Mouse (Mus musculus): ENCODE data around the gene Stag3.

The Stag3 gene

GRCm38 (mm10) chr5:138268980-138269379, 11.1 kb upstream of the Stag3 start:
- DNase-seq: no peak

GRCm38 (mm10) chr5:138271232-138271631, 8.8 kb upstream of the Stag3 start:
- DNase-seq: no peak

- no peak for DNase-seq
Measured at GRCm38 (mm10) chr5:138272409-138272923, 7.6 kb upstream of the Stag3 start, which contains the start of gene Gal3st4. Gal3st4 (minus strand) TSS chr5:138272840.

- no peak for DNase-seq
Measured at GRCm38 (mm10) chr5:138274186-138274585, 5.9 kb upstream of the Stag3 start.

GRCm38 (mm10) chr5:138275216-138276050, 4.6 kb upstream of the Stag3 start:
- no peak for DNase-seq

- no peak for DNase-seq
Measured at GRCm38 (mm10) chr5:138277994-138278393, 2.0 kb upstream of the Stag3 start.

- DNase-seq: no peak
Measured at GRCm38 (mm10) chr5:138280425-138280768, 357 bp downstream of the Stag3 start.

GRCm38 (mm10) chr5:138280829-138281228, 789 bp downstream of the Stag3 start:
- DNase-seq: no peak

GRCm38 (mm10) chr5:138281798-138282197, 1.8 kb downstream of the Stag3 start:
- DNase-seq: no peak

- no peak for DNase-seq
Measured at GRCm38 (mm10) chr5:138283540-138283939, 3.5 kb downstream of the Stag3 start.

GRCm38 (mm10) chr5:138287861-138288260, 7.8 kb downstream of the Stag3 start:
- DNase-seq: no peak

GRCm38 (mm10) chr5:138291638-138292037, 11.6 kb downstream of the Stag3 start:
- no peak for DNase-seq

- DNase-seq: no peak
Measured at GRCm38 (mm10) chr5:138294158-138294557, 14.1 kb downstream of the Stag3 start.

GRCm38 (mm10) chr5:138299613-138300012, 19.6 kb downstream of the Stag3 start:
- DNase-seq: no peak

- DNase-seq: no peak
Measured at GRCm38 (mm10) chr5:138312795-138313194, 32.8 kb downstream of the Stag3 start.

GRCm38 (mm10) chr5:138341661-138342060, 61.6 kb downstream of the Stag3 start, which contains the start of gene Pvrig:
Pvrig (plus strand) TSS chr5:138341961.
- no peak for DNase-seq

GRCm38 (mm10) chr5:138343216-138343615, 63.2 kb downstream of the Stag3 start:
- DNase-seq: no peak
